Mouse (Mus musculus) central nervous system, embryonic 18 days (tissue): ENCODE results near the gene Cylc1. TPM values are rescaled to one million over a fixed set of nuclear protein-coding genes. Genes with fewer than 3 reads are reported as not detected.

Source experiments
- polyA plus RNA-seq: library from polyadenylated mRNA; depleted of rRNA; stranded (reverse); fragments of >200 nt; gene quantifications from 2 replicates; pipeline ENCODE4 v1.2.3, GENCODE M21; 2012; rRNA removed

The Cylc1 gene
- not detected in 2 replicates for polyA plus RNA-seq

GRCm38 (mm10) chrX:111110118-111110517 is at the start of gene Cylc1:
Gene Cylc1, plus strand, starts transcription at chrX:111110418.

GRCm38 (mm10) chrX:111168040-111168439 is 57.8 kb downstream of the Cylc1 start, which contains the start of gene Gm10112:
Gene Gm10112, plus strand, starts transcription at chrX:111168340.

Other genes with a start within 250 kb of the Cylc1 start
- not detected in 2 replicates for gene Gm10112, start 57.9 kb downstream of the Cylc1 start, polyA plus RNA-seq